Mouse (Mus musculus): ENCODE measurements around the gene Chst15. TPM values are rescaled to one million over a fixed set of nuclear protein-coding genes. Genes with fewer than 3 reads are reported as not detected.

Gene Chst15
- total RNA-seq, 2 experiments from 2014 or later: 15.3 to 16.7 TPM

DNA sequence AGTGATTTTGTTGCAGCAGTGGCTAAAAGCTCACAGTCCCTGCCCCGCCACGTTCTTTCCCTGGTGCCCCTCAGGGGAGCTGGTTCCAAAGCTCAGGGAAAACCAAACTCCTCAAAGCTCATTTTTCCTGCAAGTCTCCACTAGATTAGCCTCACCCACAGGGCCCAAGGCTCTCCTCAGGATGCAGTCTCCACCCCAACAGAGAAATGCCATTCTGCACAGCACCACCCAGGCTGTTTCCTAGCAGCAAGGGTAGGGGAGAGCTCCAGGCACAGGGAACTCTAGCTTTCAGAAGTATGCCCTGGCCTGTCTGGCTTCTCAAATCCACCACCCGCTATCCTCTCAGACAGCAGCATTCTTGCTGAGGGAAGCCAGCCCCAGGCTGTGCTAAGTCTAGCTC, 82.8 kb downstream of the Chst15 start:
- intact Hi-C loops (cut with DNase I): no loop called here
- DNase-seq: no peak

GRCm38 (mm10) chr7:132233732-132234131, 83.3 kb downstream of the Chst15 start:
- no peak for DNase-seq
- intact Hi-C loops (cut with DNase I): no loop called here

DNA sequence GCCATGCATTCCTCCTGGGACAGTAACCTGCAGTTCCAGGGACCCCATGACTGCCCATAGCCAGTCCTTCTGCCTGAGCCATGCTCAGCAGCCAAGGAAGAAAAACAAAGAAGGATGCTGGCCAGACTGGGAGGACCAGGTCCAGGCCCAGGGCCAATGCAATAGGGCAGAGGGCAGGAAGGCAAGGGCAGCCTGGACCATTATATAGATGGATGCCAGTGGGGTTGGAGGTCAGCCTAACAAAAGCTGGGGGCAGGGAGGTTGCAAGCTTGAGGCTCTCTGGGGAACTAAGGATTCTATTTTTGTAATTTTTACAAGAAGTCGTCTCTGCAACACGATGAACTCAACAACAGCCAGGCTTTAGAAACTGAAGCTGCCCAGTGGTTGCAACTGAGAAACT, 84.1 kb downstream of the Chst15 start:
- intact Hi-C loops (cut with DNase I): no loop called here
- no peak for DNase-seq

GRCm38 (mm10) chr7:132231476-132231875, 85.6 kb downstream of the Chst15 start:
- intact Hi-C loops (cut with DNase I): no loop called here
- no peak for DNase-seq

DNA sequence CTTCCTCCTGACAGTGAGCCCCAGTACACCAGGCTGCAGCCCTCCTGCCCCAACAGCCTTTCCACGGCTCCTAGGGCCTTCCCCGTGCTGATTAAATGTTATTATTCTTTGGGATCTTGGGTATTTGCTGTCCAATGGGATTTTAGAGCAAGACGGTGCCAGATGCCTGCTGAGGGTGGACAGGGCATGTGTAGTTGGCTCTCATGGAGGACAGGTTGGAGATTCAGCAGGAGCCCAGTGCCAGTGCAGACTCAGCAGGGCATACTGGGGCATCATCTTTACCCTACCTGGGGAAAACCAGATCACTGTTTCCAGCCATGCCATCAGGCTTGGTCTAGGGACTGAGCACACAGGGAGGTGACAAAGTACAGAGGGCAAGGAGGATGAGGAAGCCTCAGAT, 86.1 kb downstream of the Chst15 start:
- no peak for DNase-seq
- intact Hi-C loops (cut with DNase I): no loop called here

DNA sequence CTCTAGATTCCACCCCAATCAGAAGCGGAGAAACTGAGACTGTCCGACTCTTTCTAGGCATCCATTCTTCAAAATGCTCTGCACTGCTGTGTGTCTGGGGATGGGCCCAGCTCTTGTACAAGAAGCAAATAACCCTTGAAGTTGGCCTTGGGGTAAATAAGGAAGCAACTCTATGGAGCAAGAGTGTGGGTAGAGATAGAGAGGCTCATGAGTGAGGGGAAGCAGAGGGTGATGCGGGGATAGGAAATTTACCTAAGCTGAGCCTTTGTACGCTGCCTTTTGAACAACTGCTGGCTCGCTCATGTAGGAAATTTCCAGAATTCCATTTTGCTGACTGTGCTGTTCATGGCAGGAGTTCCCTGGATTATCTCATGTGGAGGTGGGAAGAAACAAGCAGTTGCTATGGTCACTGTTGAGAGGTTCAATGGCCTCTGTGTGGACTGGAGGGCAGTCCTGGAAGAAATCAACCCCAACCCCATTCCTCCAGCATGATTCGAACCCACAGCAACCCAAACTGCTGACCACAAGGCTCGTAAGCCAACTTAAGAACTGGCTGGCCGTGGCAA, 89.9 kb downstream of the Chst15 start:
- DNase-seq: peak in 1 of 2 experiments; percentile 34
- intact Hi-C loops (cut with DNase I): loop anchor here (2.0 to 5.0 kb wide), 2 partner anchors 90 to 410 kb away; partner anchors contain the start of gene Chst15

GRCm38 (mm10) chr7:132226379-132227074, 90.5 kb downstream of the Chst15 start:
- DNase-seq: peak; percentile 90 to 94
- intact Hi-C loops (cut with DNase I): loop anchor here (1.0 to 5.0 kb wide), 5 partner anchors 90 to 411 kb away; partner anchors contain the start of gene Chst15

- no peak for DNase-seq
- intact Hi-C loops (cut with DNase I): no loop called here
Observed at GRCm38 (mm10) chr7:132223452-132224141, 93.4 kb downstream of the Chst15 start.

DNA sequence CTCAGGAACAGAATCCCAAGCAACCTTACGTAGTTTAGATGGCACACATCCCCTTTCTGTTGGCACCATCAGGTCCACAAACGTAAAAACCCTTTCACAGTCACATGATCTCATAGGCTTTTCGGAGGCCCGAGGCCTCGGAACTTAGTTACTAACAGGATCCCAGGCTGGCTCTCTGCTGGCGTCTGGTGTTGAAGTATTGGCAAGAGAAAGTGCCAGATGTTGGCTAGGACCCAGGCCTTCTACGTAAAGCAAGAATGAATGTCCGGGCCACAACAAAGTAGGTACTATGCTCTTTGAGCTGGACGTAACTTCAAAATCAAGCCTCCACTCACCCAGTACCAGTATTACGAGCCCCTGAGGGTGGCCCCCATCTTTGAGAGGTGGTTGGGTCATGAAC, 103.0 kb downstream of the Chst15 start:
- intact Hi-C loops (cut with DNase I): loop anchor here (5.0 kb wide), 1 partner anchor 782 kb away; no protein-coding TSS in a partner anchor
- no peak for DNase-seq

GRCm38 (mm10) chr7:132213460-132213859, 103.6 kb downstream of the Chst15 start:
- intact Hi-C loops (cut with DNase I): loop anchor here (1.0 to 5.0 kb wide), 2 partner anchors 314 to 781 kb away; no protein-coding TSS in a partner anchor
- peak; percentile 81 to 84 for DNase-seq

DNA sequence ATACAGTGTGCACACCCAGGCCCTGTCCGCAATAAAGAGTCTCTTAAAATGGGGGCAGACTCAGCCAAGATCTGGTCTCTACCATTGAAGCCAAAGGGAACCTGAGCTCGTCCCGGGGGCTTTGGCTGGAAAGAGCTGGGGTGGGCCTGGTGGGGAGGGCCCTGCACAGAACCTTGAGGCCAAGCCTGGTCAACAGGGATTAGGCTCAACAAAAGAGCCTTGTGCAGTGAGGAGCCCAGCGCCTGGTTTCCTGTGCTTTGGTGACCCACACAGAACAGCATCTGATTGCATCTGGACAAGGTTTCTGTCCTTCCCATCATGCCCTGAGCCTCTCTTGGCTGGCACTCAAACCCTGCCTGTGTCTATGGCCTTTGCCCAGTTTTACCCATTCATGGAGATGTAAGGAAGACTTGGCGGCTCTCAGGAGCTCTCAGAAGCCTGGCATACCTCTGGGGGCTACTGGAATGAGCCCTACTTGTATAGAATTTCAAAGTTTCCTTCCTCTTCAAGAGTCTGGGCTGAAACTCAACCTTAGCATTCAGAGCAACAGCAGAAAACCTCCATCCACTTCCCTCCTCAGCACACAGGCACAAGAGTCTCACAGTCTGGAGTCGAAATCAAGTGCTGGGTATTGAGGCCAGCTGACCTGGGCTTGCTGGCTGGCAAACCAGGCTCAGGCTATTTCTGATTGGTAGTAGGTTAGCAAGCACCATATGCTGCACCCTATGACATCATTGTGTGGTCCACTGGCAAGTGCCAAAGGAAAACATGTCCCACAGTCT, 104.9 kb downstream of the Chst15 start:
- no peak for DNase-seq
- intact Hi-C loops (cut with DNase I): loop anchor here (5.0 kb wide), 1 partner anchor 780 kb away; no protein-coding TSS in a partner anchor

DNA sequence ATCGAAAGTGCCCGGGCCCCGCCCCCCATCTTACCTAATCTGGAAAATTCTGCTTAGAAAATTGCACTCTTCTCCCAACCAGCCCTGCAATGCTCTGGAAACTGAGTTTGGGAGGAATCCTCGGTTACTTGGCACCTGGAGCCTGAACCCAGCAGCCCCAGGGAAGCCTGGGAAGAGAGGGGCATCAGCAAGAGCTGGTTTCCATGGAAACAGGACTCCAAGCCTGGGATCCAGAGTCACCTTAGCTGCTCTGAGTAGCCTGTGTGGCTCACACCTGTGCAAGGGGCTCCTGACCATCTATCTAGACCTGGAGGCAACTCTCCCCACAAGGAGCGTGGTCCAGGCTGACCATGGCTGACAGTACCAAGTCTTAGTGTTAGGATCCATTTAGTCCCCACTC, 106.4 kb downstream of the Chst15 start:
- intact Hi-C loops (cut with DNase I): loop anchor here (5.0 kb wide), 1 partner anchor 778 kb away; no protein-coding TSS in a partner anchor
- no peak for DNase-seq

DNA sequence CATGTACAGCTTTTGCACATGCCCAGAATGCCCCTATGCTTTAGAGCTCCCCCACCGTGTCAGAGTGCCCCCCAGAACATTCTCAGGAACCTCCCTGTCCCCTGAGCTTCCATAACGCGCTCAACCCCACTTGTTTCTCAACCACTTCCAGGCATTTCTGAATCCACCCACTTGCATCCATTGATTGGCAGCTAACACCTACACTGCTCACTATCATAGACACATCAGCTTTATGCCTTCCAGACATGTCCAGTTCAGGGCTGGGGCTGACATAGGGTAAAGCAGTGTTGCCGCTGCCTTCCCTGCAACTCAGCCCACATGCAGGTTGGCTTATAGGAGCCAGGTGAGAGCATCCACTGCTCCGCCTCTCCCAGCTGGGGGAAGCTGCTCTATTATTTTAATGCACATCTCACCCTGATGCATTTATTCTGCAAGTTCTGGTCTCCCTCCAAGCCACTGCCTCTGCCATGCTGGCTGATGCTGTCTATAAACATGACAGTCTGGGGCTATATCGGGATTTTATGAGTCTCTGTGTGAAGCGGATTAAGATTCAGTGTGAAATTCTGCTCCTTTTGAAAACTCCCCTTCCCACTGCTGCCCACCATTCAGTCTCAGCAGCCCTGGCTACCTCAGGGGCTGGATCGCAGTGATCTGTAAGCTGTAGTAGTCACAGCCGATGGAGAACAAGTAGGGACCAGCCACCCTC, 107.9 kb downstream of the Chst15 start:
- intact Hi-C loops (cut with DNase I): loop anchor here (10.0 kb wide), 1 partner anchor 244 kb away; the partner anchor contains the start of gene Gpr26
- no peak for DNase-seq

GRCm38 (mm10) chr7:132204073-132204612, 112.9 kb downstream of the Chst15 start:
- intact Hi-C loops (cut with DNase I): loop anchor here (10.0 kb wide), 1 partner anchor 239 kb away; the partner anchor contains the start of gene Gpr26
- no peak for DNase-seq

DNA sequence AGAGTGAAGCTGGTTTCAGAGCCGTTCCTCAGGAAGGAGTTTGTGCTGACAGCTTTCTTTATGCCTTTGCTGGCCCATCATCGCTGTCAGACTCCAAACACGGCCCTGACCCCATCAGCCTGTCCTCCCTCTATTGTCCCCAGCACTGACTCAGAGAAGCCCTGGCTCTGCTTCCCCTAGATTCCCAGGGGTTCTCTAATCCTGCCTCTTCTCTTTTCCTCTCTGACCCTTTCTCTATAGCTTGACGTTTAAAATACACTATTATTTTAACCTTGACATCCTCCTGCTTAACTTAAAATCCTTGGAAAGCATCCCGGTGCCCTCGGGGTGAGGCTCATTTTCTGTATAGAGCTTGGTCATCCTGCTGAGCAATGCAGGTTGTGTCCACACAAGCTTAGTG, 117.3 kb downstream of the Chst15 start:
- DNase-seq: no peak
- intact Hi-C loops (cut with DNase I): loop anchor here (10.0 kb wide), 1 partner anchor 235 kb away; the partner anchor contains the start of gene Gpr26

GRCm38 (mm10) chr7:132198806-132199205, 118.2 kb downstream of the Chst15 start:
- DNase-seq: no peak
- intact Hi-C loops (cut with DNase I): no loop called here

DNA sequence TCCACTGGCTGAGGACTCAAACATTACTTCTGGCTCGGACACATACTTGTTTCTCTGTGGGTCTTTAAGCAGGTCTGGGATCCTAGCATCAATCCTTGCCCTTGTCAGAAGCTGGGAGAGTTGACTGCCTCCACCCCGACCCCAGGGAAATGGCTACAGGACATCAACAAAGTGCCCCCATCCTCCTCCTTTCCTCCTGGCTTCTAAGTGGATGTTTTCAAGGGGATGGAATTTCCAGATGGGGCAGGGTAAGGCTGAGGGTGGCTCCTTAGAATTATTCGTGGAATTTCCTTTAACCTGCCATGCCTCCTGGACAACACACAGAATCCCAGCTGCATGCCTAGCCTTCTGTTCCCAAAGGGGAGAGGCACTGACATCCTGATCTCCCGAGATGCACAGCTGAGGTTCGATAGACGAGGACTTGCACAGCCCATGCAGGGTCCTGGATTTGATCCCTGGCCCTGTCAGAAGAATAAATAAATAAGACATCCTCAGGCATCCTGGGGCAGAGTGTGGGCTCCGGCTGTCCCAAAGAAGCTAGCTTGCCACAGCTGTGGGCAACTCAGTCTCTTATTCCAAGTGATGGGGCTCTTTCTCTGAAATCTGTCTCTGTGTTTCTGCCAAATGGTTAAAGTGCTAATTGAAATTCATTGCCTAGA, 119.1 kb downstream of the Chst15 start:
- intact Hi-C loops (cut with DNase I): no loop called here
- DNase-seq: no peak

- DNase-seq: peak; percentile 81 to 83
- intact Hi-C loops (cut with DNase I): no loop called here
Observed at GRCm38 (mm10) chr7:132196581-132196980, 120.4 kb downstream of the Chst15 start.

DNA sequence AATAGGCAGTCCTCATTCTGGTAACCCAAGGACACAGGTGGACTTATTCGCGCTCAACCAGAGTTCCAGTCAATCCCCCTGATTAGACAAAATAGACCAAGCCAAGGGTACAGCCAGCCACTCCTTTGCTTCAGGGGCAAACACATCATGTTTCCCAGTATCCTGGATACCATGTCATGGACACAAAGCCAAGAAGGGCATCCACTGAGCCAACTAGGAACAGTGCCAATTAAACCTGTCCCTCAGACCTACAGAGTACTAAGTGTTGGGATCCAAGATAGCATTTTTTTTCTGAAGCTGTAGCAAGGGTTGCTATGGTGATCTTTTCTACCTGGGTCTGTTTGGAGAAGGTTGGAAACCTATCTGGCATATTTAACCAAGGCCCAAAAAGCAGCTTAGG, 123.4 kb downstream of the Chst15 start:
- DNase-seq: peak; percentile 71
- intact Hi-C loops (cut with DNase I): no loop called here

Measured in heart, postnatal 10 days (tissue).